Mouse (Mus musculus): ENCODE measurements around the gene Smurf2. TPM values are rescaled to one million over a fixed set of nuclear protein-coding genes. Genes with fewer than 3 reads are reported as not detected.

The Smurf2 gene
- total RNA-seq, 2 experiments from 2014 or later, result 26.5 to 32.2 TPM

GRCm38 (mm10) chr11:106930366-106930765 is 9.9 kb upstream of the Smurf2 start:
- no peak for TF ChIP-seq CTCF (IDR thresholded peaks at IDR 0.05)
- intact Hi-C loops (cut with DNase I), result no loop called here
- DNase-seq, result peak; percentile 74
- Histone ChIP-seq H3K27ac (no peak overlapping the region; the same call in 1 of the 2 replicates), H3K4me3 (no peak overlapping the region)

- intact Hi-C loops (cut with DNase I), result loop anchor here (2.0 kb wide), 1 partner anchor 42 kb away; no protein-coding TSS in a partner anchor
- no peak overlapping the region for H3K4me3 ChIP-seq
- no peak for DNase-seq
- no peak overlapping the region for H3K27ac ChIP-seq
- TF ChIP-seq CTCF (IDR thresholded peaks at IDR 0.05), result peak; percentile 50
Observed at GRCm38 (mm10) chr11:106928935-106929334, 8.4 kb upstream of the Smurf2 start.

- DNase-seq, result no peak
- H3K27ac ChIP-seq, result no peak overlapping the region
- intact Hi-C loops (cut with DNase I), result loop anchor here (2.0 kb wide), 1 partner anchor 43 kb away; no protein-coding TSS in a partner anchor
- TF ChIP-seq CTCF (IDR thresholded peaks at IDR 0.05), result no peak
- no peak overlapping the region for H3K4me3 ChIP-seq
Observed at GRCm38 (mm10) chr11:106927950-106928349, 7.4 kb upstream of the Smurf2 start.

GRCm38 (mm10) chr11:106927226-106927625 is 6.7 kb upstream of the Smurf2 start:
- TF ChIP-seq CTCF (IDR thresholded peaks at IDR 0.05), result no peak
- H3K4me3 ChIP-seq, result no peak overlapping the region
- no peak for DNase-seq
- intact Hi-C loops (cut with DNase I), result no loop called here
- no peak overlapping the region for H3K27ac ChIP-seq

GRCm38 (mm10) chr11:106926732-106927131 is 6.2 kb upstream of the Smurf2 start:
- no peak for TF ChIP-seq CTCF (IDR thresholded peaks at IDR 0.05)
- DNase-seq, result no peak
- no peak overlapping the region for H3K4me3 ChIP-seq
- intact Hi-C loops (cut with DNase I), result no loop called here
- H3K27ac ChIP-seq, result no peak overlapping the region

GRCm38 (mm10) chr11:106919612-106920550 is 634 bp downstream of the Smurf2 start:
- Histone ChIP-seq H3K27ac (peak overlapping the region; percentile 97), H3K4me3 (peak overlapping the region; percentile 78)
- TF ChIP-seq CTCF (IDR thresholded peaks at IDR 0.05), result no peak
- intact Hi-C loops (cut with DNase I), result loop anchor here (2.0 kb wide), 1 partner anchor 59 kb away; no protein-coding TSS in a partner anchor
- peak; percentile 77 for DNase-seq

- intact Hi-C loops (cut with DNase I), result loop anchor here (2.0 kb wide), 1 partner anchor 60 kb away; no protein-coding TSS in a partner anchor
- no peak for DNase-seq
- peak overlapping the region; percentile 97 for H3K27ac ChIP-seq
- TF ChIP-seq CTCF (IDR thresholded peaks at IDR 0.05), result no peak
- H3K4me3 ChIP-seq, result peak overlapping the region; percentile 78
Observed at GRCm38 (mm10) chr11:106918901-106919300, 1.6 kb downstream of the Smurf2 start.

GRCm38 (mm10) chr11:106911257-106911656 is 9.3 kb downstream of the Smurf2 start:
- Histone ChIP-seq H3K4me3 (no peak overlapping the region), H3K27ac (no peak overlapping the region)
- intact Hi-C loops (cut with DNase I), result loop anchor here (2.0 to 5.0 kb wide), 2 partner anchors 34 to 58 kb away; no protein-coding TSS in a partner anchor
- DNase-seq, result no peak
- TF ChIP-seq CTCF (IDR thresholded peaks at IDR 0.05), result peak; percentile 76

- H3K27ac ChIP-seq, result no peak overlapping the region
- TF ChIP-seq CTCF (IDR thresholded peaks at IDR 0.05), result no peak
- no peak for DNase-seq
- no peak overlapping the region for H3K4me3 ChIP-seq
- intact Hi-C loops (cut with DNase I), result no loop called here
Observed at GRCm38 (mm10) chr11:106908016-106908415, 12.5 kb downstream of the Smurf2 start.

GRCm38 (mm10) chr11:106907253-106907652 is 13.3 kb downstream of the Smurf2 start:
- TF ChIP-seq CTCF (IDR thresholded peaks at IDR 0.05), result no peak
- intact Hi-C loops (cut with DNase I), result no loop called here
- no peak overlapping the region for H3K4me3 ChIP-seq
- DNase-seq, result no peak
- no peak overlapping the region for H3K27ac ChIP-seq

- TF ChIP-seq CTCF (IDR thresholded peaks at IDR 0.05), result no peak
- Histone ChIP-seq H3K4me3 (no peak overlapping the region), H3K27ac (no peak overlapping the region)
- no peak for DNase-seq
- intact Hi-C loops (cut with DNase I), result no loop called here
Observed at GRCm38 (mm10) chr11:106905707-106906106, 14.8 kb downstream of the Smurf2 start.

- no peak for TF ChIP-seq CTCF (IDR thresholded peaks at IDR 0.05)
- intact Hi-C loops (cut with DNase I), result no loop called here
- no peak for DNase-seq
- no peak overlapping the region for H3K27ac ChIP-seq
- no peak overlapping the region for H3K4me3 ChIP-seq
Observed at GRCm38 (mm10) chr11:106899804-106900203, 20.7 kb downstream of the Smurf2 start.

- Histone ChIP-seq H3K27ac (no peak overlapping the region), H3K4me3 (no peak overlapping the region)
- no peak for TF ChIP-seq CTCF (IDR thresholded peaks at IDR 0.05)
- intact Hi-C loops (cut with DNase I), result no loop called here
- DNase-seq, result no peak
Observed at GRCm38 (mm10) chr11:106896561-106897168, 23.9 kb downstream of the Smurf2 start.
